Mouse (Mus musculus): ENCODE data around the gene Trim34a. TPM values are rescaled to one million over a fixed set of nuclear protein-coding genes. Genes with fewer than 3 reads are reported as not detected.

The Trim34a gene
- 11.9 TPM for polyA plus RNA-seq (2014; fragmentation: Illumina TruSeq; extraction: RNeasy Lipid Tissue Mini Kit (QIAGEN cat#74804); ENCODE audit: low read depth, low replicate concordance)

GRCm38 (mm10) chr7:104244287-104245181 is at the start of gene Trim34a:
TSS of gene Trim34a (plus strand) at chr7:104244457.

DNA sequence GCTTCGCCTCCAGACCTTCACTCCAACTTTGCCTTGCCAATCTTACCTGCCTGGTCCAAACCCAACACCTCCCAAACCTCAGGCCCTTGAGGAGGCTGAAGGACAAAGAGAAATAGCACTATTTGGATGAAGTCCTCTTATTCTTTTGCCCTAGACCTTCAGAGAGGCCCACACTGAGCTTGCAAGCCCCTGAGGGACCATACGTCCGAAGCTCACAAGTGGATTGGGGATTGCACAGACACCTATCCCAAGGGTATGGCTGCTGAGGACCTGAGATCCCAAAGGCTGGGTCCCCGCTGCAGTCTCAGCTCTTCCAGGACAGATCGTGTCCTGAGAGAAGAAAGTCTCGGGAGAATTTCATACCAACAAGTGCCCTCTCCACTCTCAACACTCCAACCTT is 48.4 kb upstream of the Trim34a start, which contains the start of gene Olfr649:
Gene Olfr649 (minus strand): TSS at position 101 of the 400 bp plus-strand sequence.

DNA sequence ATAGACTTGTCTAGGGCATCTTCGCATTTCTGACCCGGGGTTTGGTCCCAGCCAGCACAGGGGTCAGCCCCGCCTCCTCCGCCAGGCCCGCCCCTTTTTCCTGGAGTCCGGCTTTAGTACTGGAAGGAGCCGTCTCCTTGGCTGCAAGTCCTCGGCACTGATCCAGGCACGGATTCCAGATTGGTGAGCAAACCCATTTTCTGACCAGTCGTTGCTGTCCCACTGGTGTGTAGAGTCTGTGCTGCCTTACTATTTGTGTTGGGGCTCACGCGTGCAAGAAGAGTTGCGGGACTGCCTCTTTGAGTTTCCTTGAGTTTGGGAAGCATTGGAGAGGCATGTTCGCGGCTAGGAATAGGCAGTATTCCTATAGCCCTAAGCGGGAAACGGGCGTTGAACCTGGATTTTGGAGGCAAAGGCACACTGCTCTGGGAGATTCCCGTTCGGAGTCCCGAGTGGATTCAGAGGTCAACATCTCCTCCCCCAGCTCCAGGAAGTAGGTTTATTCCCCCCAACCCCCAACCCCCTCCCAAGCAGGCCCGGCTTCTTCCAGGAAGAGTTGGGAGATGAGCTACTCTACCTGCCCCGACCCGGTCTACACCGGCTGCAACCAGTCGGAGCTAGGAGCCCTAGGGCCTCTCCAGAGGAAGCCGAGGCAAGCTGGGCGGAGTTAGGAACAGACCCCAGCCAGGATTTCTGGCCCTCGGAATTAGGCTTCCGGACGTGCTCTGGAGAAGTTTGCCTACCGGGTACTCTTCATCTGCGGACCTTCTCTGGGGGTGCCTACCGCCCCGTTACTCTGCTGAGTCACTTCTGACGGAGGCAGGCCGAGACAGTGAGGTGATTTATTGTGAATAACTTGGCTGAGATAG is 25.3 kb upstream of the Trim34a start, which contains the start of gene Trim6:
Gene Trim6 (plus strand): TSS at position 93 of the 869 bp plus-strand sequence.

DNA sequence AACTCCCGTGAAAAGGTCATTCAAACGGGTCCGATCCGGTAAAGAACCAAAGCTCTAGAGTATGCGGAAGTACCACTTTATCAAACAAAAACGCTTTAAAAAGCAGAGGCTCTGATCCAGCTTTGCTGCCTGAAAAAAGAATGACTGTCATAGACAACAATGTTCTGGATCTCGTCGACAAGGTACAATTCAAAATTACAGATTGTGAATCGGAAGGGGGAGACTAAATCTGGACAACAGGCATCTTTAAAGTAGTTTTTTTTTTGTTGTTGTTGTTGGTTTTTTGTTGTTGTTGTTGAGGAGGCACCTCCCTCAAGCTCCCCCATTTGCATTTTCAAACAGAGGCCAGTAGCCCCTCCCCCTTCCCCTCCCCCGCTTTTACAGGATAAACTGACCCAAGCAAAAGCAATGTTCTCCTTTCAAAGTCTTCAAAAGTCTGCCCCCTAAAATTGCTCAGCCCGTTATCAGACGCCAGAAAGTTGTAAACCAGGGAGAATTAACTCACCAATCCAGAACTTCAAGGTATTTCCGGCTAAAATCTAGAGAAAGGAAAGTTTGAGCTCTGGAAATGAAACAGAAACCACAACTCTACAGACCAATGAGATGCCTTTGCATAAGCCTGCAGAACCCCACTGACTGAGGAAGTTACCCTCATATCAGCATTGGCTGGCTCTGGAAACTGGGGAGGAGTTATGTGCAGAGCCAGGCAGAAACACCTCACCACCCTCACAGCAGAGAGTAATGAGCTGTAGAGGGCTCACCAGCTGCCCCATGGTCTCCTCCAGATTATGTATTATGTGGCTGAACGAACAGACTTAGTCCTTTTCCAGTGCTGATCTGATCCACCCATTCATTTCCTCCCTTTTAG is 43.6 kb downstream of the Trim34a start, which contains the start of gene Trim5:
Gene Trim5 (minus strand): TSS at position 519 of the 868 bp plus-strand sequence.

Other genes starting within 250 kb of the Trim34a start
- gene Olfr638, start 245.7 kb upstream of the Trim34a start, polyA plus RNA-seq (2014; fragmentation: Illumina TruSeq; extraction: RNeasy Lipid Tissue Mini Kit (QIAGEN cat#74804); ENCODE audit: low read depth, low replicate concordance), result not detected
- gene Olfr639, start 227.2 kb upstream of the Trim34a start, polyA plus RNA-seq (2014; fragmentation: Illumina TruSeq; extraction: RNeasy Lipid Tissue Mini Kit (QIAGEN cat#74804); ENCODE audit: low read depth, low replicate concordance), result not detected
- not detected for gene Olfr640, start 218.9 kb upstream of the Trim34a start, polyA plus RNA-seq (2014; fragmentation: Illumina TruSeq; extraction: RNeasy Lipid Tissue Mini Kit (QIAGEN cat#74804); ENCODE audit: low read depth, low replicate concordance)
- not detected for gene Olfr641, start 209.0 kb upstream of the Trim34a start, polyA plus RNA-seq (2014; fragmentation: Illumina TruSeq; extraction: RNeasy Lipid Tissue Mini Kit (QIAGEN cat#74804); ENCODE audit: low read depth, low replicate concordance)
- not detected for gene Olfr642, start 191.8 kb upstream of the Trim34a start, polyA plus RNA-seq (2014; fragmentation: Illumina TruSeq; extraction: RNeasy Lipid Tissue Mini Kit (QIAGEN cat#74804); ENCODE audit: low read depth, low replicate concordance)
- not detected for gene 4930516K23Rik, start 183.0 kb upstream of the Trim34a start, polyA plus RNA-seq (2014; fragmentation: Illumina TruSeq; extraction: RNeasy Lipid Tissue Mini Kit (QIAGEN cat#74804); ENCODE audit: low read depth, low replicate concordance)
- not detected for gene Olfr644, start 172.6 kb upstream of the Trim34a start, polyA plus RNA-seq (2014; fragmentation: Illumina TruSeq; extraction: RNeasy Lipid Tissue Mini Kit (QIAGEN cat#74804); ENCODE audit: low read depth, low replicate concordance)
- not detected for gene Olfr645, start 159.0 kb upstream of the Trim34a start, polyA plus RNA-seq (2014; fragmentation: Illumina TruSeq; extraction: RNeasy Lipid Tissue Mini Kit (QIAGEN cat#74804); ENCODE audit: low read depth, low replicate concordance)
- gene Olfr646, start 139.6 kb upstream of the Trim34a start, polyA plus RNA-seq (2014; fragmentation: Illumina TruSeq; extraction: RNeasy Lipid Tissue Mini Kit (QIAGEN cat#74804); ENCODE audit: low read depth, low replicate concordance), result not detected
- gene Ubqln5, start 114.6 kb upstream of the Trim34a start, polyA plus RNA-seq (2014; fragmentation: Illumina TruSeq; extraction: RNeasy Lipid Tissue Mini Kit (QIAGEN cat#74804); ENCODE audit: low read depth, low replicate concordance), result 0.88 TPM
- gene Olfr643, start 107.1 kb upstream of the Trim34a start, polyA plus RNA-seq (2014; fragmentation: Illumina TruSeq; extraction: RNeasy Lipid Tissue Mini Kit (QIAGEN cat#74804); ENCODE audit: low read depth, low replicate concordance), result not detected
- 7.9 TPM for gene Ubqln3, start 101.2 kb upstream of the Trim34a start, polyA plus RNA-seq (2014; fragmentation: Illumina TruSeq; extraction: RNeasy Lipid Tissue Mini Kit (QIAGEN cat#74804); ENCODE audit: low read depth, low replicate concordance)
- 6.5 TPM for gene Ubqlnl, start 93.9 kb upstream of the Trim34a start, polyA plus RNA-seq (2014; fragmentation: Illumina TruSeq; extraction: RNeasy Lipid Tissue Mini Kit (QIAGEN cat#74804); ENCODE audit: low read depth, low replicate concordance)
- not detected for gene Olfm5, start 79.6 kb upstream of the Trim34a start, polyA plus RNA-seq (2014; fragmentation: Illumina TruSeq; extraction: RNeasy Lipid Tissue Mini Kit (QIAGEN cat#74804); ENCODE audit: low read depth, low replicate concordance)
- not detected for gene Olfr648, start 61.1 kb upstream of the Trim34a start, polyA plus RNA-seq (2014; fragmentation: Illumina TruSeq; extraction: RNeasy Lipid Tissue Mini Kit (QIAGEN cat#74804); ENCODE audit: low read depth, low replicate concordance)
- not detected for gene Olfr649, start 48.5 kb upstream of the Trim34a start, polyA plus RNA-seq (2014; fragmentation: Illumina TruSeq; extraction: RNeasy Lipid Tissue Mini Kit (QIAGEN cat#74804); ENCODE audit: low read depth, low replicate concordance)
- gene Trim6, start 25.7 kb upstream of the Trim34a start, polyA plus RNA-seq (2014; fragmentation: Illumina TruSeq; extraction: RNeasy Lipid Tissue Mini Kit (QIAGEN cat#74804); ENCODE audit: low read depth, low replicate concordance), result 1.7 TPM
- gene Trim5, start 43.6 kb downstream of the Trim34a start, polyA plus RNA-seq (2014; fragmentation: Illumina TruSeq; extraction: RNeasy Lipid Tissue Mini Kit (QIAGEN cat#74804); ENCODE audit: low read depth, low replicate concordance), result 2.4 TPM
- 24.9 TPM for gene Trim12a, start 71.0 kb downstream of the Trim34a start, polyA plus RNA-seq (2014; fragmentation: Illumina TruSeq; extraction: RNeasy Lipid Tissue Mini Kit (QIAGEN cat#74804); ENCODE audit: low read depth, low replicate concordance)
- 0.42 TPM for gene Trim34b, start 85.0 kb downstream of the Trim34a start, polyA plus RNA-seq (2014; fragmentation: Illumina TruSeq; extraction: RNeasy Lipid Tissue Mini Kit (QIAGEN cat#74804); ENCODE audit: low read depth, low replicate concordance)
- 13.4 TPM for gene Trim12c, start 108.9 kb downstream of the Trim34a start, polyA plus RNA-seq (2014; fragmentation: Illumina TruSeq; extraction: RNeasy Lipid Tissue Mini Kit (QIAGEN cat#74804); ENCODE audit: low read depth, low replicate concordance)
- 0.25 TPM for gene Trim30b, start 125.4 kb downstream of the Trim34a start, polyA plus RNA-seq (2014; fragmentation: Illumina TruSeq; extraction: RNeasy Lipid Tissue Mini Kit (QIAGEN cat#74804); ENCODE audit: low read depth, low replicate concordance)
- 0.47 TPM for gene Trim30c, start 156.4 kb downstream of the Trim34a start, polyA plus RNA-seq (2014; fragmentation: Illumina TruSeq; extraction: RNeasy Lipid Tissue Mini Kit (QIAGEN cat#74804); ENCODE audit: low read depth, low replicate concordance)
- 9.6 TPM for gene Trim30a, start 220.7 kb downstream of the Trim34a start, polyA plus RNA-seq (2014; fragmentation: Illumina TruSeq; extraction: RNeasy Lipid Tissue Mini Kit (QIAGEN cat#74804); ENCODE audit: low read depth, low replicate concordance)

Data from adipose tissue, adult 10 weeks (tissue).